Mouse (Mus musculus): Measurements from ENCODE around the gene Asap3. TPM values are rescaled to one million over a fixed set of nuclear protein-coding genes. Genes with fewer than 3 reads are reported as not detected.

The Asap3 gene
- polyA plus RNA-seq, 2 experiments, result 0.66 to 1.1 TPM

- peak; percentile 58 for ATAC-seq (ENCODE audit: insufficient read depth)
- peak in 2 of 3 experiments; percentile 80 to 82 for DNase-seq (ENCODE audit: low read depth in 3 of 3, low spot score in 3 of 3)
Measured at GRCm38 (mm10) chr4:136180408-136181330, 25.5 kb upstream of the Asap3 start.

GRCm38 (mm10) chr4:136181367-136181766 lies 24.8 kb upstream of the Asap3 start:
- Histone ChIP-seq H3K9me3 (ENCODE audit: control insufficient read depth, low read length) (no peaks in the 10 kb centered on the region), H3K9ac (replicated peaks) (peak overlapping the region; percentile 99; the same call in 1 of the 2 replicates), H3K27ac (peak overlapping the region; percentile 96), H3K27me3 (ENCODE audit: control insufficient read depth, insufficient read depth, low read length) (no peaks in the 10 kb centered on the region), H3K4me1 (replicated peaks; ENCODE audit: control insufficient read depth in 2 of 2, insufficient read depth in 2 of 2, low read length in 1 of 2) (peaks cover 48 to 56% of the 10 kb centered on the region in 2 experiments), H3K4me3 (ENCODE audit: insufficient read depth in 1 of 2, low read depth in 2 of 2, low read length in 2 of 2) (peak overlapping the region in 1 of 2 experiments; percentile 20; a peak in 2 of 4 replicates), H3K4me2 (ENCODE audit: low read depth) (peak overlapping the region; percentile 97), H3K36me3 (replicated peaks; ENCODE audit: control insufficient read depth, insufficient read depth, low read depth) (peaks cover 86% of the 10 kb centered on the region)
- ATAC-seq (ENCODE audit: insufficient read depth) (no peak), DNase-seq (ENCODE audit: low read depth in 3 of 3, low spot score in 3 of 3) (no peak)
- 28% methylated on average over 12 of the region's 12 CpGs for WGBS (ENCODE audit: insufficient replicate concordance)
- TF ChIP-seq EP300 (IDR thresholded peaks at IDR 0.05; ENCODE audit: low read depth) (no peak), CTCF (IDR thresholded peaks at IDR 0.05; ENCODE audit: low read depth) (peak; percentile 46; the same call in 1 of the 2 replicates)

More at GRCm38 (mm10) chr4:136180408-136181330, 25.5 kb upstream of the Asap3 start:
- 35% methylated on average over 23 of the region's 23 CpGs for WGBS (ENCODE audit: insufficient replicate concordance)
- Histone ChIP-seq H3K9me3 (ENCODE audit: control insufficient read depth, low read length) (no peaks in the 10 kb centered on the region), H3K4me1 (replicated peaks; ENCODE audit: control insufficient read depth in 2 of 2, insufficient read depth in 2 of 2, low read length in 1 of 2) (peaks cover 54 to 56% of the 10 kb centered on the region in 2 experiments), H3K27ac (peak overlapping the region; percentile 96), H3K4me3 (ENCODE audit: insufficient read depth in 1 of 2, low read depth in 2 of 2, low read length in 2 of 2) (peak overlapping the region; percentile 28 to 68), H3K27me3 (ENCODE audit: control insufficient read depth, insufficient read depth, low read length) (no peaks in the 10 kb centered on the region), H3K36me3 (replicated peaks; ENCODE audit: control insufficient read depth, insufficient read depth, low read depth) (peaks cover 86% of the 10 kb centered on the region), H3K9ac (replicated peaks) (peak overlapping the region; percentile 99), H3K4me2 (ENCODE audit: low read depth) (peak overlapping the region; percentile 97)
- TF ChIP-seq EP300 (IDR thresholded peaks at IDR 0.05; ENCODE audit: low read depth) (0 out of 2 replicates have a peak, but pooled peaks have one; percentile 30), CTCF (IDR thresholded peaks at IDR 0.05; ENCODE audit: low read depth) (no peak)

- Histone ChIP-seq H3K9ac (replicated peaks) (no peak overlapping the region), H3K27ac (peak overlapping the region; percentile 2), H3K36me3 (replicated peaks; ENCODE audit: control insufficient read depth, insufficient read depth, low read depth) (peaks cover 98% of the 10 kb centered on the region), H3K9me3 (ENCODE audit: control insufficient read depth, low read length) (no peaks in the 10 kb centered on the region), H3K4me1 (replicated peaks; ENCODE audit: control insufficient read depth in 2 of 2, insufficient read depth in 2 of 2, low read length in 1 of 2) (peaks cover 33 to 45% of the 10 kb centered on the region in 2 experiments), H3K4me2 (ENCODE audit: low read depth) (no peak overlapping the region; the same call in 1 of the 2 replicates), H3K4me3 (ENCODE audit: insufficient read depth in 1 of 2, low read depth in 2 of 2, low read length in 2 of 2) (no peak overlapping the region), H3K27me3 (ENCODE audit: control insufficient read depth, insufficient read depth, low read length) (no peaks in the 10 kb centered on the region)
- ATAC-seq (ENCODE audit: insufficient read depth), result no peak
- no peak for DNase-seq (ENCODE audit: low read depth in 3 of 3, low spot score in 3 of 3)
- 39% methylated on average over 9 of the region's 9 CpGs for WGBS (ENCODE audit: insufficient replicate concordance)
- TF ChIP-seq EP300 (IDR thresholded peaks at IDR 0.05; ENCODE audit: low read depth), result no peak
- TF ChIP-seq CTCF (IDR thresholded peaks at IDR 0.05; ENCODE audit: low read depth), result no peak
Measured at GRCm38 (mm10) chr4:136185375-136185774, 20.8 kb upstream of the Asap3 start.

- peaks cover 98% of the 10 kb centered on the region for H3K36me3 ChIP-seq (replicated peaks; ENCODE audit: control insufficient read depth, insufficient read depth, low read depth)
- no peak for TF ChIP-seq EP300 (IDR thresholded peaks at IDR 0.05; ENCODE audit: low read depth)
- TF ChIP-seq CTCF (IDR thresholded peaks at IDR 0.05; ENCODE audit: low read depth), result no peak
- H3K4me2 ChIP-seq (ENCODE audit: low read depth), result peak overlapping the region; percentile 17; the same call in 1 of the 2 replicates
- H3K27me3 ChIP-seq (ENCODE audit: control insufficient read depth, insufficient read depth, low read length), result no peaks in the 10 kb centered on the region
- H3K27ac ChIP-seq, result peak overlapping the region; percentile 95
- no peak overlapping the region for H3K4me3 ChIP-seq (ENCODE audit: insufficient read depth in 1 of 2, low read depth in 2 of 2, low read length in 2 of 2)
- 82% methylated on average over 8 of the region's 8 CpGs for WGBS (ENCODE audit: insufficient replicate concordance)
- H3K9me3 ChIP-seq (ENCODE audit: control insufficient read depth, low read length), result no peaks in the 10 kb centered on the region
- no peak overlapping the region for H3K9ac ChIP-seq (replicated peaks)
- DNase-seq (ENCODE audit: low read depth in 3 of 3, low spot score in 3 of 3), result no peak
- no peak for ATAC-seq (ENCODE audit: insufficient read depth)
- peaks cover 32 to 46% of the 10 kb centered on the region in 2 experiments for H3K4me1 ChIP-seq (replicated peaks; ENCODE audit: control insufficient read depth in 2 of 2, insufficient read depth in 2 of 2, low read length in 1 of 2)
Measured at GRCm38 (mm10) chr4:136186315-136186714, 19.9 kb upstream of the Asap3 start.

Data from liver, embryonic 14.5 days (tissue).